Mouse (Mus musculus): ENCODE results near the gene Olfr1535. TPM values are rescaled to one million over a fixed set of nuclear protein-coding genes. Genes with fewer than 3 reads are reported as not detected.

Gene Olfr1535
- polyA plus RNA-seq, 1 experiment from 2014 or later = not detected

Other genes starting within 250 kb of the Olfr1535 start
- gene Gpx6, start 247.8 kb downstream of the Olfr1535 start, polyA plus RNA-seq (2014; fragmentation: Nextera tagmentation; extraction: Ambion mirVana) = not detected in 2 replicates
- not detected in 2 replicates for gene Olfr1367, start 213.0 kb downstream of the Olfr1535 start, polyA plus RNA-seq (2014; fragmentation: Nextera tagmentation; extraction: Ambion mirVana)
- gene Zscan12, start 197.1 kb downstream of the Olfr1535 start, polyA plus RNA-seq (2014; fragmentation: Nextera tagmentation; extraction: Ambion mirVana) = 20.3 and 21.8 TPM in 2 replicates
- gene Zkscan3, start 157.1 kb downstream of the Olfr1535 start, polyA plus RNA-seq (2014; fragmentation: Nextera tagmentation; extraction: Ambion mirVana) = 85.4 and 85.9 TPM in 2 replicates
- gene Pgbd1, start 118.8 kb downstream of the Olfr1535 start, polyA plus RNA-seq (2014; fragmentation: Nextera tagmentation; extraction: Ambion mirVana) = 6.6 and 7.6 TPM in 2 replicates
- 14.6 and 16.4 TPM in 2 replicates for gene Zscan26, start 106.2 kb downstream of the Olfr1535 start, polyA plus RNA-seq (2014; fragmentation: Nextera tagmentation; extraction: Ambion mirVana)
- gene Nkapl, start 91.4 kb downstream of the Olfr1535 start, polyA plus RNA-seq (2014; fragmentation: Nextera tagmentation; extraction: Ambion mirVana) = 2.6 and 2.7 TPM in 2 replicates
- 3.9 and 4.2 TPM in 2 replicates for gene Zkscan4, start 81.0 kb downstream of the Olfr1535 start, polyA plus RNA-seq (2014; fragmentation: Nextera tagmentation; extraction: Ambion mirVana)
- not detected in 2 replicates for gene Gm10065, start 80.5 kb downstream of the Olfr1535 start, polyA plus RNA-seq (2014; fragmentation: Nextera tagmentation; extraction: Ambion mirVana)
- 0.32 and 0.66 TPM in 2 replicates for gene AK157302, start 64.7 kb downstream of the Olfr1535 start, polyA plus RNA-seq (2014; fragmentation: Nextera tagmentation; extraction: Ambion mirVana)
- gene Gm11273, start 58.5 kb downstream of the Olfr1535 start, polyA plus RNA-seq (2014; fragmentation: Nextera tagmentation; extraction: Ambion mirVana) = 3.7 and 4.0 TPM in 2 replicates
- gene Zkscan8, start 28.8 kb downstream of the Olfr1535 start, polyA plus RNA-seq (2014; fragmentation: Nextera tagmentation; extraction: Ambion mirVana) = 10.6 and 11.1 TPM in 2 replicates
- 0.12 and 0.26 TPM in 2 replicates for gene Olfr1366, start 17.1 kb downstream of the Olfr1535 start, polyA plus RNA-seq (2014; fragmentation: Nextera tagmentation; extraction: Ambion mirVana)
- gene Olfr1364, start 21.9 kb upstream of the Olfr1535 start, polyA plus RNA-seq (2014; fragmentation: Nextera tagmentation; extraction: Ambion mirVana) = not detected in 2 replicates
- not detected in 2 replicates for gene Olfr1362, start 54.1 kb upstream of the Olfr1535 start, polyA plus RNA-seq (2014; fragmentation: Nextera tagmentation; extraction: Ambion mirVana)
- gene Olfr11, start 82.6 kb upstream of the Olfr1535 start, polyA plus RNA-seq (2014; fragmentation: Nextera tagmentation; extraction: Ambion mirVana) = not detected in 2 replicates
- not detected in 2 replicates for gene Olfr1361, start 103.5 kb upstream of the Olfr1535 start, polyA plus RNA-seq (2014; fragmentation: Nextera tagmentation; extraction: Ambion mirVana)
- gene Olfr1360, start 117.5 kb upstream of the Olfr1535 start, polyA plus RNA-seq (2014; fragmentation: Nextera tagmentation; extraction: Ambion mirVana) = not detected in 2 replicates
- gene Olfr1359, start 138.2 kb upstream of the Olfr1535 start, polyA plus RNA-seq (2014; fragmentation: Nextera tagmentation; extraction: Ambion mirVana) = not detected in 2 replicates
- gene Hist1h2bl, start 156.2 kb upstream of the Olfr1535 start, polyA plus RNA-seq (2014; fragmentation: Nextera tagmentation; extraction: Ambion mirVana) = 0.85 and 2.7 TPM in 2 replicates
- gene Hist1h2ai, start 156.5 kb upstream of the Olfr1535 start, polyA plus RNA-seq (2014; fragmentation: Nextera tagmentation; extraction: Ambion mirVana) = 19.8 and 20.9 TPM in 2 replicates
- 11.6 and 12.9 TPM in 2 replicates for gene Hist1h3h, start 157.8 kb upstream of the Olfr1535 start, polyA plus RNA-seq (2014; fragmentation: Nextera tagmentation; extraction: Ambion mirVana)
- gene Hist1h2bm, start 162.2 kb upstream of the Olfr1535 start, polyA plus RNA-seq (2014; fragmentation: Nextera tagmentation; extraction: Ambion mirVana) = 4.2 and 5.7 TPM in 2 replicates
- gene Hist1h4j, start 175.2 kb upstream of the Olfr1535 start, polyA plus RNA-seq (2014; fragmentation: Nextera tagmentation; extraction: Ambion mirVana) = 1.0 and 2.2 TPM in 2 replicates
- gene Hist1h4k, start 190.6 kb upstream of the Olfr1535 start, polyA plus RNA-seq (2014; fragmentation: Nextera tagmentation; extraction: Ambion mirVana) = 2.4 and 6.0 TPM in 2 replicates
- 6.2 and 10.7 TPM in 2 replicates for gene Hist1h2ak, start 193.9 kb upstream of the Olfr1535 start, polyA plus RNA-seq (2014; fragmentation: Nextera tagmentation; extraction: Ambion mirVana)
- gene Hist1h2bn, start 194.2 kb upstream of the Olfr1535 start, polyA plus RNA-seq (2014; fragmentation: Nextera tagmentation; extraction: Ambion mirVana) = 2.2 TPM in 1 of 2 replicates, not detected in the other
- gene Hist1h1b, start 220.7 kb upstream of the Olfr1535 start, polyA plus RNA-seq (2014; fragmentation: Nextera tagmentation; extraction: Ambion mirVana) = 20.0 and 24.8 TPM in 2 replicates
- 289 and 304 TPM in 2 replicates for gene Hist1h3i, start 223.5 kb upstream of the Olfr1535 start, polyA plus RNA-seq (2014; fragmentation: Nextera tagmentation; extraction: Ambion mirVana)
- 2.6 and 7.4 TPM in 2 replicates for gene Hist1h2an, start 227.3 kb upstream of the Olfr1535 start, polyA plus RNA-seq (2014; fragmentation: Nextera tagmentation; extraction: Ambion mirVana)
- 2.5 TPM in 2 replicates for gene Hist1h2bp, start 227.6 kb upstream of the Olfr1535 start, polyA plus RNA-seq (2014; fragmentation: Nextera tagmentation; extraction: Ambion mirVana)